Mouse (Mus musculus) ES-E14 (cell line): Measurements from ENCODE around the gene Arhgef10l.

Experiments
- CHD2 ChIP-seq: IDR thresholded peaks from 2 replicates; pipeline ENCODE4 v1.6.1; 2014; ENCODE audit warnings: mild to moderate bottlenecking, low read depth, low read length, inconsistent platforms
- HCFC1 ChIP-seq: IDR thresholded peaks from 2 replicates; pipeline ENCODE4 v1.6.1; 2012; ENCODE audit warnings: low read length, inconsistent platforms, borderline replicate concordance; ENCODE audit not compliant: insufficient read depth
- MAFK ChIP-seq: IDR thresholded peaks from 2 replicates; pipeline ENCODE4 v1.6.1; 2014; ENCODE audit warnings: mild to moderate bottlenecking, low read depth, low read length, inconsistent platforms; ENCODE audit not compliant: insufficient read depth
- ZC3H11A ChIP-seq: IDR thresholded peaks from 2 replicates; pipeline ENCODE4 v1.6.1; 2012; ENCODE audit warnings: low read depth, mild to moderate bottlenecking, inconsistent platforms, low read length, borderline replicate concordance

- TF ChIP-seq CHD2 (no peak), MAFK (no peak), HCFC1 (no peak), ZC3H11A (no peak)
Measured at GRCm38 (mm10) chr4:140604541-140604940, 61.3 kb downstream of the Arhgef10l start.
